Mouse (Mus musculus): ENCODE results near the gene Tmem63b. TPM values are rescaled to one million over a fixed set of nuclear protein-coding genes. Genes with fewer than 3 reads are reported as not detected.

The Tmem63b gene
- 123 and 145 TPM in 2 replicates for polyA plus RNA-seq (2015; fragmentation: Nextera tagmentation; extraction: Ambion mirVana)

GRCm38 (mm10) chr17:45686716-45687115 lies at the start of gene Tmem63b:
TSS of gene Tmem63b (minus strand) at chr17:45686905.
- H3K4me3 ChIP-seq (replicated peaks) = peak within 1 kb of the TSS; percentile 96
- no peaks in the 10 kb centered on the region for H3K9me3 ChIP-seq (replicated peaks)
- H3K9ac ChIP-seq (replicated peaks) = peak within 1 kb of the TSS; percentile 93
- H3K4me1 ChIP-seq = peaks cover 34% of the 10 kb centered on the region
- no peaks in the 10 kb centered on the region for H3K27me3 ChIP-seq (replicated peaks)
- 8% methylated on average over 12 of the region's 12 CpGs for WGBS
- peak within 1 kb of the TSS; percentile 93 for H3K27ac ChIP-seq (replicated peaks)
- ATAC-seq (ENCODE audit: low FRiP score) = peak; percentile 2; the same call in 1 of the 2 replicates
- H3K36me3 ChIP-seq = no peaks in the 10 kb centered on the region
- H3K4me2 ChIP-seq = peak within 1 kb of the TSS; percentile 76

GRCm38 (mm10) chr17:45735382-45736310 lies 48.9 kb upstream of the Tmem63b start:
- Histone ChIP-seq H3K4me1 (peaks cover 38% of the 10 kb centered on the region), H3K9ac (replicated peaks) (peak overlapping the region; percentile 74), H3K27me3 (replicated peaks) (peaks cover 7% of the 10 kb centered on the region; the same call in 1 of the 2 replicates), H3K36me3 (no peaks in the 10 kb centered on the region), H3K4me3 (replicated peaks) (peak overlapping the region; percentile 49), H3K9me3 (replicated peaks) (no peaks in the 10 kb centered on the region), H3K27ac (replicated peaks) (peak overlapping the region; percentile 91), H3K4me2 (peak overlapping the region; percentile 86)
- ATAC-seq (ENCODE audit: low FRiP score) = peak; percentile 51
- 9% methylated on average over 10 of the region's 10 CpGs for WGBS

GRCm38 (mm10) chr17:45734881-45735280 lies 48.2 kb upstream of the Tmem63b start:
- WGBS = 80% methylated on average over 4 of the region's 4 CpGs
- Histone ChIP-seq H3K27me3 (replicated peaks) (peaks cover 7% of the 10 kb centered on the region; the same call in 1 of the 2 replicates), H3K4me2 (no peak overlapping the region), H3K9ac (replicated peaks) (no peak overlapping the region), H3K4me3 (replicated peaks) (no peak overlapping the region), H3K27ac (replicated peaks) (peak overlapping the region; percentile 15; the same call in 1 of the 2 replicates), H3K9me3 (replicated peaks) (no peaks in the 10 kb centered on the region), H3K36me3 (no peaks in the 10 kb centered on the region), H3K4me1 (peaks cover 38% of the 10 kb centered on the region)
- ATAC-seq (ENCODE audit: low FRiP score) = no peak

GRCm38 (mm10) chr17:45734333-45734732 lies 47.6 kb upstream of the Tmem63b start:
- Histone ChIP-seq H3K9ac (replicated peaks) (peak overlapping the region; percentile 51; the same call in 1 of the 2 replicates), H3K27ac (replicated peaks) (no peak overlapping the region), H3K9me3 (replicated peaks) (no peaks in the 10 kb centered on the region), H3K4me1 (peaks cover 38% of the 10 kb centered on the region), H3K4me3 (replicated peaks) (peak overlapping the region; percentile 38; the same call in 1 of the 2 replicates), H3K36me3 (no peaks in the 10 kb centered on the region), H3K4me2 (peak overlapping the region; percentile 76), H3K27me3 (replicated peaks) (peaks cover 7% of the 10 kb centered on the region; the same call in 1 of the 2 replicates)
- no peak for ATAC-seq (ENCODE audit: low FRiP score)
- WGBS = 12% methylated on average over 3 of the region's 3 CpGs

GRCm38 (mm10) chr17:45733735-45734301 lies 47.1 kb upstream of the Tmem63b start, which contains the start of gene 1600014C23Rik:
TSS of gene 1600014C23Rik (minus strand) at chr17:45733844.
- Histone ChIP-seq H3K9me3 (replicated peaks) (no peaks in the 10 kb centered on the region), H3K36me3 (no peaks in the 10 kb centered on the region), H3K27ac (replicated peaks) (peak within 1 kb of the TSS; percentile 51), H3K9ac (replicated peaks) (peak within 1 kb of the TSS; percentile 51), H3K4me3 (replicated peaks) (peak within 1 kb of the TSS; percentile 38), H3K4me1 (peaks cover 38% of the 10 kb centered on the region), H3K4me2 (peak within 1 kb of the TSS; percentile 76), H3K27me3 (replicated peaks) (peaks cover 7% of the 10 kb centered on the region; the same call in 1 of the 2 replicates)
- ATAC-seq (ENCODE audit: low FRiP score) = peak; percentile 22; the same call in 1 of the 2 replicates
- 1% methylated on average over 40 of the region's 41 CpGs for WGBS

- no peaks in the 10 kb centered on the region for H3K9me3 ChIP-seq (replicated peaks)
- H3K27me3 ChIP-seq (replicated peaks) = peaks cover 7% of the 10 kb centered on the region; the same call in 1 of the 2 replicates
- H3K9ac ChIP-seq (replicated peaks) = peak overlapping the region; percentile 51; the same call in 1 of the 2 replicates
- WGBS = 62% methylated on average over 19 of the region's 19 CpGs
- peak overlapping the region; percentile 38 for H3K4me3 ChIP-seq (replicated peaks)
- peaks cover 38% of the 10 kb centered on the region for H3K4me1 ChIP-seq
- ATAC-seq (ENCODE audit: low FRiP score) = no peak
- H3K4me2 ChIP-seq = peak overlapping the region; percentile 76
- peak overlapping the region; percentile 51; the same call in 1 of the 2 replicates for H3K27ac ChIP-seq (replicated peaks)
- H3K36me3 ChIP-seq = no peaks in the 10 kb centered on the region
Measured at GRCm38 (mm10) chr17:45733038-45733734, 46.5 kb upstream of the Tmem63b start.

GRCm38 (mm10) chr17:45731172-45731864 lies 44.6 kb upstream of the Tmem63b start:
- Histone ChIP-seq H3K4me3 (replicated peaks) (no peak overlapping the region), H3K36me3 (no peaks in the 10 kb centered on the region), H3K9ac (replicated peaks) (no peak overlapping the region), H3K27me3 (replicated peaks) (peaks cover 7% of the 10 kb centered on the region; the same call in 1 of the 2 replicates), H3K4me2 (no peak overlapping the region), H3K9me3 (replicated peaks) (no peaks in the 10 kb centered on the region), H3K4me1 (peaks cover 31% of the 10 kb centered on the region), H3K27ac (replicated peaks) (no peak overlapping the region)
- ATAC-seq (ENCODE audit: low FRiP score) = peak; percentile 11; the same call in 1 of the 2 replicates
- WGBS = 28% methylated on average over 9 of the region's 9 CpGs

GRCm38 (mm10) chr17:45730696-45731095 lies 44.0 kb upstream of the Tmem63b start:
- no peak overlapping the region for H3K4me3 ChIP-seq (replicated peaks)
- WGBS = 89% methylated on average over 4 of the region's 4 CpGs
- H3K9me3 ChIP-seq (replicated peaks) = no peaks in the 10 kb centered on the region
- no peaks in the 10 kb centered on the region for H3K36me3 ChIP-seq
- H3K4me2 ChIP-seq = no peak overlapping the region
- no peak overlapping the region for H3K9ac ChIP-seq (replicated peaks)
- H3K4me1 ChIP-seq = peaks cover 25% of the 10 kb centered on the region
- H3K27me3 ChIP-seq (replicated peaks) = peaks cover 7% of the 10 kb centered on the region; the same call in 1 of the 2 replicates
- no peak overlapping the region for H3K27ac ChIP-seq (replicated peaks)
- no peak for ATAC-seq (ENCODE audit: low FRiP score)

- Histone ChIP-seq H3K4me1 (peaks cover 14% of the 10 kb centered on the region), H3K4me3 (replicated peaks) (no peak overlapping the region), H3K9me3 (replicated peaks) (no peaks in the 10 kb centered on the region), H3K27me3 (replicated peaks) (peaks cover 7% of the 10 kb centered on the region; the same call in 1 of the 2 replicates), H3K4me2 (no peak overlapping the region), H3K36me3 (no peaks in the 10 kb centered on the region), H3K9ac (replicated peaks) (no peak overlapping the region), H3K27ac (replicated peaks) (no peak overlapping the region)
- 76% methylated on average over 10 of the region's 10 CpGs for WGBS
- no peak for ATAC-seq (ENCODE audit: low FRiP score)
Measured at GRCm38 (mm10) chr17:45729387-45729786, 42.7 kb upstream of the Tmem63b start.

- no peak overlapping the region for H3K9ac ChIP-seq (replicated peaks)
- no peak overlapping the region for H3K4me3 ChIP-seq (replicated peaks)
- peaks cover 7% of the 10 kb centered on the region; the same call in 1 of the 2 replicates for H3K27me3 ChIP-seq (replicated peaks)
- no peaks in the 10 kb centered on the region for H3K36me3 ChIP-seq
- ATAC-seq (ENCODE audit: low FRiP score) = no peak
- no peak overlapping the region for H3K27ac ChIP-seq (replicated peaks)
- H3K4me2 ChIP-seq = no peak overlapping the region
- peaks cover 8% of the 10 kb centered on the region for H3K4me1 ChIP-seq
- whole genome bisulfite sequencing = 61% methylated on average over 8 of the region's 8 CpGs
- H3K9me3 ChIP-seq (replicated peaks) = no peaks in the 10 kb centered on the region
Measured at GRCm38 (mm10) chr17:45727983-45728723, 41.4 kb upstream of the Tmem63b start.
